Mouse (Mus musculus): ENCODE measurements at regions not wholly inside any gene's neighbourhood (a gene's known extent, or its start where the extent isn't known, plus 50 kb on each side); places are given as distances from the start of the nearest gene placed in this dataset.

GRCm38 (mm10) chr11:52655720-52656474 is 108.5 kb upstream of the Fstl4 start:
- DNase-seq (ENCODE audit: low spot score) = no peak

GRCm38 (mm10) chr11:52661234-52661633 is 103.2 kb upstream of the Fstl4 start:
- Histone ChIP-seq H3K4me3 (ENCODE audit: low read depth, low read length) (no peak overlapping the region), H3K9me3 (replicated peaks) (no peaks in the 10 kb centered on the region), H3K36me3 (replicated peaks) (no peaks in the 10 kb centered on the region), H3K4me1 (ENCODE audit: insufficient read depth, low read depth, low read length) (no peaks in the 10 kb centered on the region), H3K27me3 (ENCODE audit: insufficient read depth, low read length) (no peaks in the 10 kb centered on the region)
- TF ChIP-seq TAL1 (conservative IDR thresholded peaks at IDR 0.05; ENCODE audit: low read depth, low read length) = no peak
- no peak for TF ChIP-seq CTCF (IDR thresholded peaks at IDR 0.05; ENCODE audit: low read depth, low read length)
- no peak for TF ChIP-seq GATA1 (IDR thresholded peaks at IDR 0.05; ENCODE audit: borderline replicate concordance, low read length)
- TF ChIP-seq POLR2AphosphoS5 (IDR thresholded peaks at IDR 0.05; ENCODE audit: insufficient replicate concordance, low read depth, low read length) = no peak
- TF ChIP-seq GATA2 (IDR thresholded peaks at IDR 0.05; ENCODE audit: borderline replicate concordance, low read depth, low read length) = no peak
- DNase-seq (ENCODE audit: low spot score) = no peak
- ATAC-seq (ENCODE audit: extremely low read depth, insufficient number of reproducible peaks, low FRiP score, poor library complexity, severe bottlenecking) = no peak

More at GRCm38 (mm10) chr11:52655720-52656474, 108.5 kb upstream of the Fstl4 start:
- Histone ChIP-seq H3K4me1 (ENCODE audit: insufficient read depth, low read depth, low read length) (no peaks in the 10 kb centered on the region), H3K36me3 (replicated peaks) (no peaks in the 10 kb centered on the region), H3K4me3 (ENCODE audit: low read depth, low read length) (no peak overlapping the region), H3K27me3 (ENCODE audit: insufficient read depth, low read length) (no peaks in the 10 kb centered on the region), H3K9me3 (replicated peaks) (no peaks in the 10 kb centered on the region)
- TF ChIP-seq TAL1 (conservative IDR thresholded peaks at IDR 0.05; ENCODE audit: low read depth, low read length) = no peak
- TF ChIP-seq POLR2AphosphoS5 (IDR thresholded peaks at IDR 0.05; ENCODE audit: insufficient replicate concordance, low read depth, low read length) = no peak
- TF ChIP-seq GATA1 (IDR thresholded peaks at IDR 0.05; ENCODE audit: borderline replicate concordance, low read length) = no peak
- ATAC-seq (ENCODE audit: extremely low read depth, insufficient number of reproducible peaks, low FRiP score, poor library complexity, severe bottlenecking) = no peak

- TF ChIP-seq TAL1 (conservative IDR thresholded peaks at IDR 0.05; ENCODE audit: low read depth, low read length) (no peak), GATA2 (IDR thresholded peaks at IDR 0.05; ENCODE audit: borderline replicate concordance, low read depth, low read length) (no peak), POLR2AphosphoS5 (IDR thresholded peaks at IDR 0.05; ENCODE audit: insufficient replicate concordance, low read depth, low read length) (no peak), CTCF (IDR thresholded peaks at IDR 0.05; ENCODE audit: low read depth, low read length) (no peak), GATA1 (IDR thresholded peaks at IDR 0.05; ENCODE audit: borderline replicate concordance, low read length) (no peak)
- Histone ChIP-seq H3K9me3 (replicated peaks) (no peaks in the 10 kb centered on the region), H3K27me3 (ENCODE audit: insufficient read depth, low read length) (no peaks in the 10 kb centered on the region), H3K4me1 (ENCODE audit: insufficient read depth, low read depth, low read length) (no peaks in the 10 kb centered on the region), H3K36me3 (replicated peaks) (no peaks in the 10 kb centered on the region), H3K4me3 (ENCODE audit: low read depth, low read length) (no peak overlapping the region)
- DNase-seq (ENCODE audit: low spot score) (no peak), ATAC-seq (ENCODE audit: extremely low read depth, insufficient number of reproducible peaks, low FRiP score, poor library complexity, severe bottlenecking) (no peak)
Measured at GRCm38 (mm10) chr11:52661894-52662593, 102.4 kb upstream of the Fstl4 start.

GRCm38 (mm10) chr11:52665343-52665742 is 99.1 kb upstream of the Fstl4 start:
- Histone ChIP-seq H3K4me1 (ENCODE audit: insufficient read depth, low read depth, low read length) (no peaks in the 10 kb centered on the region), H3K27me3 (ENCODE audit: insufficient read depth, low read length) (no peaks in the 10 kb centered on the region), H3K9me3 (replicated peaks) (no peaks in the 10 kb centered on the region), H3K4me3 (ENCODE audit: low read depth, low read length) (no peak overlapping the region), H3K36me3 (replicated peaks) (no peaks in the 10 kb centered on the region)
- no peak for TF ChIP-seq GATA2 (IDR thresholded peaks at IDR 0.05; ENCODE audit: borderline replicate concordance, low read depth, low read length)
- no peak for TF ChIP-seq TAL1 (conservative IDR thresholded peaks at IDR 0.05; ENCODE audit: low read depth, low read length)
- no peak for TF ChIP-seq CTCF (IDR thresholded peaks at IDR 0.05; ENCODE audit: low read depth, low read length)
- no peak for TF ChIP-seq POLR2AphosphoS5 (IDR thresholded peaks at IDR 0.05; ENCODE audit: insufficient replicate concordance, low read depth, low read length)
- TF ChIP-seq GATA1 (IDR thresholded peaks at IDR 0.05; ENCODE audit: borderline replicate concordance, low read length) = no peak
- ATAC-seq (ENCODE audit: extremely low read depth, insufficient number of reproducible peaks, low FRiP score, poor library complexity, severe bottlenecking) (no peak), DNase-seq (ENCODE audit: low spot score) (no peak)

- ATAC-seq (ENCODE audit: extremely low read depth, insufficient number of reproducible peaks, low FRiP score, poor library complexity, severe bottlenecking) (no peak), DNase-seq (ENCODE audit: low spot score) (no peak)
- TF ChIP-seq TAL1 (conservative IDR thresholded peaks at IDR 0.05; ENCODE audit: low read depth, low read length) (no peak), CTCF (IDR thresholded peaks at IDR 0.05; ENCODE audit: low read depth, low read length) (no peak), POLR2AphosphoS5 (IDR thresholded peaks at IDR 0.05; ENCODE audit: insufficient replicate concordance, low read depth, low read length) (no peak), GATA1 (IDR thresholded peaks at IDR 0.05; ENCODE audit: borderline replicate concordance, low read length) (no peak), GATA2 (IDR thresholded peaks at IDR 0.05; ENCODE audit: borderline replicate concordance, low read depth, low read length) (no peak)
- no peaks in the 10 kb centered on the region for H3K4me1 ChIP-seq (ENCODE audit: insufficient read depth, low read depth, low read length)
- H3K9me3 ChIP-seq (replicated peaks) = no peaks in the 10 kb centered on the region
- no peaks in the 10 kb centered on the region for H3K27me3 ChIP-seq (ENCODE audit: insufficient read depth, low read length)
- no peak overlapping the region for H3K4me3 ChIP-seq (ENCODE audit: low read depth, low read length)
- H3K36me3 ChIP-seq (replicated peaks) = no peaks in the 10 kb centered on the region
Measured at GRCm38 (mm10) chr11:52675022-52675421, 89.4 kb upstream of the Fstl4 start.

- Histone ChIP-seq H3K9me3 (replicated peaks) (no peaks in the 10 kb centered on the region), H3K4me1 (ENCODE audit: insufficient read depth, low read depth, low read length) (no peaks in the 10 kb centered on the region), H3K4me3 (ENCODE audit: low read depth, low read length) (no peak overlapping the region), H3K27me3 (ENCODE audit: insufficient read depth, low read length) (no peaks in the 10 kb centered on the region), H3K36me3 (replicated peaks) (no peaks in the 10 kb centered on the region)
- TF ChIP-seq POLR2AphosphoS5 (IDR thresholded peaks at IDR 0.05; ENCODE audit: insufficient replicate concordance, low read depth, low read length) (no peak), GATA2 (IDR thresholded peaks at IDR 0.05; ENCODE audit: borderline replicate concordance, low read depth, low read length) (no peak), TAL1 (conservative IDR thresholded peaks at IDR 0.05; ENCODE audit: low read depth, low read length) (no peak), GATA1 (IDR thresholded peaks at IDR 0.05; ENCODE audit: borderline replicate concordance, low read length) (no peak), CTCF (IDR thresholded peaks at IDR 0.05; ENCODE audit: low read depth, low read length) (no peak)
- no peak for DNase-seq (ENCODE audit: low spot score)
- ATAC-seq (ENCODE audit: extremely low read depth, insufficient number of reproducible peaks, low FRiP score, poor library complexity, severe bottlenecking) = no peak
Measured at GRCm38 (mm10) chr11:52678259-52678658, 86.2 kb upstream of the Fstl4 start.

Measured in G1E (cell line).